Mouse (Mus musculus) forebrain, postnatal 0 days (tissue): ENCODE measurements around the gene Ppp1r10. TPM values are rescaled to one million over a fixed set of nuclear protein-coding genes. Genes with fewer than 3 reads are reported as not detected.
A peak's percentile ranks its signal among the peaks of the same experiment; 100 is the strongest.

Experiments
- ATAC-seq: fragments of 200-750 bp; cut with Nextera tagmentation; 2 replicates; pipeline ENCODE4 v1.8.0; 2017; ENCODE audit warnings: mild to moderate bottlenecking, moderate library complexity
- DNase-seq: peaks from one replicate; pipeline ENCODE4 v3.0.0-alpha.2; 2015
- H3K27ac ChIP-seq: fragments of 300-500 bp; sonication (generic); 2 replicates; pipeline ENCODE4 v1.5.1; 2014; ENCODE audit warnings: low read depth, mild to moderate bottlenecking, antibody characterized with exemption, low read length, moderate library complexity, mixed read lengths
- H3K27me3 ChIP-seq: fragments of 300-500 bp; sonication (generic); 2 replicates; pipeline ENCODE4 v1.6.1; 2014; ENCODE audit warnings: mild to moderate bottlenecking, low read length, mixed read lengths; ENCODE audit not compliant: insufficient read depth
- H3K36me3 ChIP-seq: fragments of 300-500 bp; sonication (generic); 2 replicates; pipeline ENCODE4 v1.6.1; 2014; ENCODE audit warnings: mild to moderate bottlenecking, moderate library complexity; ENCODE audit not compliant: insufficient read depth
- H3K4me1 ChIP-seq: fragments of 300-500 bp; sonication (generic); 2 replicates; pipeline ENCODE4 v1.6.1; 2014; ENCODE audit warnings: antibody characterized with exemption; ENCODE audit not compliant: insufficient read depth
- H3K4me2 ChIP-seq: fragments of 300-500 bp; sonication (generic); 2 replicates; pipeline ENCODE4 v1.6.1; 2014; ENCODE audit warnings: low read depth, mild to moderate bottlenecking, moderate library complexity
- H3K4me3 ChIP-seq: fragments of 300-500 bp; sonication (generic); 2 replicates; pipeline ENCODE4 v1.5.1; 2014; ENCODE audit warnings: low read depth, low read length, mixed read lengths
- H3K9ac ChIP-seq: fragments of 300-500 bp; sonication (generic); 2 replicates; pipeline ENCODE4 v1.6.1; 2014; ENCODE audit warnings: mild to moderate bottlenecking
- H3K9me3 ChIP-seq: fragments of 300-500 bp; sonication (generic); 2 replicates; pipeline ENCODE4 v1.6.1; 2016; ENCODE audit warnings: low read length
- CTCF ChIP-seq: sonication (generic); IDR thresholded peaks from 2 replicates; pipeline ENCODE4 v1.5.1; 2016; ENCODE audit warnings: antibody characterized with exemption, control low read depth, low read depth
- WGBS: fragments of 180-500 bp; shearing (Covaris S2); extraction: QIAGEN DNeasy Blood & Tissue Kit; methylation state at CpG from one replicate; pipeline ENCODE4 v1.1.7; 2014; 5-methylcytosine and 5-hydroxymethylcytosine counted together
- polyA plus RNA-seq: library from polyadenylated mRNA; unstranded; fragments of >200 nt; fragmentation: Nextera tagmentation; extraction: Ambion mirVana; gene quantifications from 2 replicates; pipeline ENCODE4 v1.2.1, GENCODE M21; 2015
- total RNA-seq: library from RNA; depleted of rRNA; stranded (reverse); fragments of >200 nt; gene quantifications from 2 replicates; pipeline ENCODE4 v1.2.3, GENCODE M21; 2014; rRNA removed

The Ppp1r10 gene
- total RNA-seq (42.9 and 60.2 TPM in 2 replicates), polyA plus RNA-seq (23.2 and 32.5 TPM in 2 replicates)

DNA sequence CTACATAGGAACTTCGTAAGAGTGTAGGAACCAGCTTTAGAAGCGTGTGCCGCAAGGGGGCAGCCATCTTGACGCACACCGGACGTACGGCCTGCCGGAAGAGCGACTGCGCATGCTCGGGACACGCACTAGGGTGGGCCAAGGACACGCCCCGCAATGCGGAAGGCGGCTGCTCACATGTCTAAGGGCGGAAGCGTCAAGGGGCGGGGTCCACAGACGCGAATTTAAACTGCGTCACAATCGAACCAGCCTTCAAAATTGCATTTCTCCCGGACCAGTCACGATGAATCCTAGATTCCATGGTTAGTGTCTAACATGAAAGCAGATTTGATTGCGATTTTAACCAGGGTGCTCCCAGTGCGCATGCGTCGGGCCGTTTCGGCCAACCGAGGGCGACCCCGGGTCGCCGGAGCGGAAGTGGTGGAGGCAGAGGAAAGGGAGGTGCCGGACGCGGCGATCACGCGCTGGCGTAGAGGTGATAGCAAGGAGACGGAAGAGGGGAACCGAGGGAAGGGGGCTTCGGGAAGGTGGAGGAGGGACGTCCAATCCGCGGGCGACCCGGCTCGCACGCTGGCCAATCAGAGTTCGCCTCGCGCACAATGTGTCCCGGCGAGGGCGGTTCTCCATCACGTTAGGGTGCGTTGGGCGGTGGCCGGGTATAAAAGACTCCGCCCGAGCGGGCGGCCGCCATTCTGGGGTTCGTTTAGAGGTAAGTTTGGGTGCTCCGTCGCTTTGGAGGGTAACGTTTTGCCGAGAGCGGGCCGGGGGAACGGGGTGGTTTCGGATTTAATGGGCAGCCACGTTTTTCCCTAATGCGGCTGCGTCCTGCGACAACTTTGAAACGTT is at the start of gene Ppp1r10, which contains the start of gene Mrps18b:
TSS of gene Ppp1r10 (plus strand) at position 138 of the 846 bp plus-strand sequence.
TSS of gene Mrps18b (minus strand) at position 93 of the 846 bp plus-strand sequence.
- peaks cover 15% of the 10 kb centered on the region for H3K4me1 ChIP-seq
- no peaks in the 10 kb centered on the region for H3K27me3 ChIP-seq
- under 1% methylated on average over 83 of the region's 83 CpGs for WGBS
- ATAC-seq, result peak; percentile 90
- peak within 1 kb of the TSS; percentile 100 for H3K27ac ChIP-seq
- peak; percentile 100 for DNase-seq
- H3K9ac ChIP-seq, result peak within 1 kb of the TSS; percentile 99
- peaks cover 8% of the 10 kb centered on the region; the same call in 1 of the 2 replicates for H3K36me3 ChIP-seq
- peak within 1 kb of the TSS; percentile 72 for H3K4me3 ChIP-seq
- TF ChIP-seq CTCF, result peak; percentile 82
- H3K4me2 ChIP-seq, result peak within 1 kb of the TSS; percentile 79
- no peaks in the 10 kb centered on the region for H3K9me3 ChIP-seq

- TF ChIP-seq CTCF, result 0 out of 2 replicates have a peak, but pooled peaks have one; percentile 1
- no peak for ATAC-seq
- no peak for DNase-seq
- peak overlapping the region; percentile 83 for H3K27ac ChIP-seq
- peak overlapping the region; percentile 61 for H3K9ac ChIP-seq
- peak overlapping the region; percentile 56 for H3K4me2 ChIP-seq
- peak overlapping the region; percentile 70 for H3K4me3 ChIP-seq
- WGBS, result 8% methylated on average over 26 of the region's 26 CpGs
- no peaks in the 10 kb centered on the region for H3K27me3 ChIP-seq
- no peaks in the 10 kb centered on the region for H3K36me3 ChIP-seq
- H3K4me1 ChIP-seq, result peaks cover 24% of the 10 kb centered on the region
- H3K9me3 ChIP-seq, result no peaks in the 10 kb centered on the region
These were observed 49.0 kb upstream of the Ppp1r10 start for GRCm38 (mm10) chr17:35866911-35867890.

DNA sequence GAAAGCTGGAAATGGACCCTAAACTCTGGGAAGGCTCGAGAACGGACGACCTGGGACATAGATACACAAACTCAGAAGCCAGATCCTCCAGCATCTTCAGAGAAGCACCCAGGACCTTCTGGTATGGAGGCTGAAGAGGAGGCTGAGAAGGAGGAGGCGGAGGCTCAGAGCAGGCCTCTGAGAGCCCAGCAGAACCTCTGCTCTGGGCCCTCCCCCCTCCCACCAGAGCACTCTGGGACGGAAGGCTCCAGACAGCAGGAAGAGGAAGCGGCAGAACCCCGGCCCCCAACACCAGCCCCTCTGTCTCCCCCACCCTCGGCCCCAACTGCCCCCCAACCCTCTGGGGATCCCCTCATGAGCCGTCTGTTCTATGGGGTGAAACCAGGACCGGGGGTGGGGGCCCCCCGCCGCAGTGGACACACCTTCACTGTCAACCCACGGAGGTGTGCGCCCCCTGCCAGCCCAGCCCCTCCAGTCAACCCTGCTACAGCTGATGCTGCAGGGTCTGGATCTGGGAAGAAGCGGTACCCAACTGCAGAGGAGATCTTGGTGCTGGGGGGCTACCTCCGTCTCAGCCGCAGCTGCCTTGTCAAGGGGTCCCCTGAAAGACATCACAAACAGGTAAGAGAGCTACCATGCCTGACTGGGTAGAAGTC is 47.9 kb upstream of the Ppp1r10 start:
- Histone ChIP-seq H3K4me3 (peak overlapping the region; percentile 70), H3K9ac (peak overlapping the region; percentile 50), H3K4me2 (peak overlapping the region; percentile 56), H3K27me3 (no peaks in the 10 kb centered on the region), H3K36me3 (no peaks in the 10 kb centered on the region), H3K9me3 (no peaks in the 10 kb centered on the region), H3K4me1 (peaks cover 24% of the 10 kb centered on the region), H3K27ac (peak overlapping the region; percentile 24)
- ATAC-seq, result no peak
- TF ChIP-seq CTCF, result peak; percentile 18; the same call in 1 of the 2 replicates
- WGBS, result 29% methylated on average over 17 of the region's 17 CpGs
- DNase-seq, result no peak

GRCm38 (mm10) chr17:35868961-35869345 is 47.3 kb upstream of the Ppp1r10 start:
- Histone ChIP-seq H3K4me2 (peak overlapping the region; percentile 56), H3K36me3 (no peaks in the 10 kb centered on the region), H3K27ac (peak overlapping the region; percentile 54; the same call in 1 of the 2 replicates), H3K27me3 (no peaks in the 10 kb centered on the region), H3K4me3 (peak overlapping the region; percentile 70), H3K4me1 (peaks cover 24% of the 10 kb centered on the region), H3K9me3 (no peaks in the 10 kb centered on the region), H3K9ac (peak overlapping the region; percentile 50)
- WGBS, result 3% methylated on average over 7 of the region's 7 CpGs
- DNase-seq, result no peak
- ATAC-seq, result no peak
- no peak for TF ChIP-seq CTCF

- Histone ChIP-seq H3K27ac (peak overlapping the region; percentile 54), H3K9ac (peak overlapping the region; percentile 50), H3K4me2 (peak overlapping the region; percentile 56), H3K4me3 (peak overlapping the region; percentile 70), H3K9me3 (no peaks in the 10 kb centered on the region), H3K4me1 (peaks cover 24% of the 10 kb centered on the region), H3K27me3 (no peaks in the 10 kb centered on the region), H3K36me3 (0 out of 2 replicates have a peak, but pooled peaks cover 4% of the 10 kb centered on the region)
- no peak for ATAC-seq
- 6% methylated on average over 7 of the region's 7 CpGs for WGBS
- no peak for TF ChIP-seq CTCF
- no peak for DNase-seq
These were observed 46.7 kb upstream of the Ppp1r10 start for GRCm38 (mm10) chr17:35869346-35870067.
